Mouse (Mus musculus): ENCODE data around the gene Nfkbie. TPM values are rescaled to one million over a fixed set of nuclear protein-coding genes. Genes with fewer than 3 reads are reported as not detected.

Nfkbie gene
- polyA plus RNA-seq, 1 experiment from 2014 or later: 4.0 TPM

- Histone ChIP-seq H3K4me3 (ENCODE audit: low read depth, low read length) (no peak overlapping the region), H3K9me3 (ENCODE audit: control insufficient read depth, low read length) (no peaks in the 10 kb centered on the region), H3K27ac (ENCODE audit: low read depth) (no peak overlapping the region), H3K9ac (ENCODE audit: low read length) (no peak overlapping the region), H3K4me2 (ENCODE audit: low read length) (no peak overlapping the region), H3K27me3 (replicated peaks; ENCODE audit: control insufficient read depth, insufficient read depth, low read length) (peaks cover 27% of the 10 kb centered on the region), H3K4me1 (replicated peaks; ENCODE audit: control insufficient read depth, insufficient read depth, low read length) (peaks cover 13% of the 10 kb centered on the region; the same call in 1 of the 2 replicates), H3K36me3 (ENCODE audit: control insufficient read depth, insufficient read depth, low read length) (no peaks in the 10 kb centered on the region)
- WGBS: 52% methylated on average over 7 of the region's 7 CpGs
- ATAC-seq (replicated peaks; ENCODE audit: low FRiP score, low TSS enrichment, low read depth) (no peak), DNase-seq (ENCODE audit: low spot score) (no peak)
Observed at GRCm38 (mm10) chr17:45551249-45551796, 4.2 kb upstream of the Nfkbie start.

GRCm38 (mm10) chr17:45551816-45552451, 3.6 kb upstream of the Nfkbie start:
- peaks cover 13% of the 10 kb centered on the region; the same call in 1 of the 2 replicates for H3K4me1 ChIP-seq (replicated peaks; ENCODE audit: control insufficient read depth, insufficient read depth, low read length)
- H3K4me3 ChIP-seq (ENCODE audit: low read depth, low read length): no peak overlapping the region
- ATAC-seq (replicated peaks; ENCODE audit: low FRiP score, low TSS enrichment, low read depth) (no peak), DNase-seq (ENCODE audit: low spot score) (peak; percentile 91)
- WGBS: 6% methylated on average over 8 of the region's 8 CpGs
- H3K36me3 ChIP-seq (ENCODE audit: control insufficient read depth, insufficient read depth, low read length): no peaks in the 10 kb centered on the region
- no peak overlapping the region for H3K9ac ChIP-seq (ENCODE audit: low read length)
- no peak overlapping the region for H3K27ac ChIP-seq (ENCODE audit: low read depth)
- peaks cover 23% of the 10 kb centered on the region for H3K27me3 ChIP-seq (replicated peaks; ENCODE audit: control insufficient read depth, insufficient read depth, low read length)
- H3K9me3 ChIP-seq (ENCODE audit: control insufficient read depth, low read length): no peaks in the 10 kb centered on the region
- H3K4me2 ChIP-seq (ENCODE audit: low read length): no peak overlapping the region

- Histone ChIP-seq H3K9ac (ENCODE audit: low read length) (no peak overlapping the region), H3K9me3 (ENCODE audit: control insufficient read depth, low read length) (no peaks in the 10 kb centered on the region), H3K27me3 (replicated peaks; ENCODE audit: control insufficient read depth, insufficient read depth, low read length) (peaks cover 17% of the 10 kb centered on the region; the same call in 1 of the 2 replicates), H3K4me1 (replicated peaks; ENCODE audit: control insufficient read depth, insufficient read depth, low read length) (peaks cover 13% of the 10 kb centered on the region; the same call in 1 of the 2 replicates), H3K4me3 (ENCODE audit: low read depth, low read length) (no peak overlapping the region), H3K36me3 (ENCODE audit: control insufficient read depth, insufficient read depth, low read length) (no peaks in the 10 kb centered on the region), H3K27ac (ENCODE audit: low read depth) (no peak overlapping the region), H3K4me2 (ENCODE audit: low read length) (no peak overlapping the region)
- 73% methylated on average over 3 of the region's 3 CpGs for WGBS
- DNase-seq (ENCODE audit: low spot score) (no peak), ATAC-seq (replicated peaks; ENCODE audit: low FRiP score, low TSS enrichment, low read depth) (no peak)
Observed at GRCm38 (mm10) chr17:45553065-45553464, 2.4 kb upstream of the Nfkbie start.

GRCm38 (mm10) chr17:45554420-45554819, 1.1 kb upstream of the Nfkbie start:
- Histone ChIP-seq H3K36me3 (ENCODE audit: control insufficient read depth, insufficient read depth, low read length) (no peaks in the 10 kb centered on the region), H3K4me3 (ENCODE audit: low read depth, low read length) (no peak overlapping the region), H3K4me1 (replicated peaks; ENCODE audit: control insufficient read depth, insufficient read depth, low read length) (peaks cover 13% of the 10 kb centered on the region; the same call in 1 of the 2 replicates), H3K4me2 (ENCODE audit: low read length) (no peak overlapping the region), H3K9ac (ENCODE audit: low read length) (no peak overlapping the region), H3K27me3 (replicated peaks; ENCODE audit: control insufficient read depth, insufficient read depth, low read length) (peaks cover 8% of the 10 kb centered on the region; the same call in 1 of the 2 replicates), H3K27ac (ENCODE audit: low read depth) (no peak overlapping the region), H3K9me3 (ENCODE audit: control insufficient read depth, low read length) (no peaks in the 10 kb centered on the region)
- DNase-seq (ENCODE audit: low spot score): no peak
- WGBS: 46% methylated on average over 1 of the region's 1 CpGs
- no peak for ATAC-seq (replicated peaks; ENCODE audit: low FRiP score, low TSS enrichment, low read depth)

GRCm38 (mm10) chr17:45556107-45556489, 595 bp downstream of the Nfkbie start:
- Histone ChIP-seq H3K9me3 (ENCODE audit: control insufficient read depth, low read length) (no peaks in the 10 kb centered on the region), H3K9ac (ENCODE audit: low read length) (peak overlapping the region; percentile 55), H3K4me3 (ENCODE audit: low read depth, low read length) (peak overlapping the region; percentile 59), H3K4me2 (ENCODE audit: low read length) (peak overlapping the region; percentile 95), H3K36me3 (ENCODE audit: control insufficient read depth, insufficient read depth, low read length) (no peaks in the 10 kb centered on the region), H3K4me1 (replicated peaks; ENCODE audit: control insufficient read depth, insufficient read depth, low read length) (peaks cover 8% of the 10 kb centered on the region; the same call in 1 of the 2 replicates), H3K27me3 (replicated peaks; ENCODE audit: control insufficient read depth, insufficient read depth, low read length) (peaks cover 8% of the 10 kb centered on the region; the same call in 1 of the 2 replicates), H3K27ac (ENCODE audit: low read depth) (no peak overlapping the region)
- DNase-seq (ENCODE audit: low spot score): no peak
- 1% methylated on average over 14 of the region's 14 CpGs for WGBS
- ATAC-seq (replicated peaks; ENCODE audit: low FRiP score, low TSS enrichment, low read depth): no peak

GRCm38 (mm10) chr17:45556514-45557245, 1.2 kb downstream of the Nfkbie start:
- Histone ChIP-seq H3K27me3 (replicated peaks; ENCODE audit: control insufficient read depth, insufficient read depth, low read length) (0 out of 2 replicates have a peak, but pooled peaks cover 8% of the 10 kb centered on the region), H3K36me3 (ENCODE audit: control insufficient read depth, insufficient read depth, low read length) (no peaks in the 10 kb centered on the region), H3K27ac (ENCODE audit: low read depth) (no peak overlapping the region), H3K4me1 (replicated peaks; ENCODE audit: control insufficient read depth, insufficient read depth, low read length) (peaks cover 8% of the 10 kb centered on the region; the same call in 1 of the 2 replicates), H3K9me3 (ENCODE audit: control insufficient read depth, low read length) (no peaks in the 10 kb centered on the region), H3K4me3 (ENCODE audit: low read depth, low read length) (peak overlapping the region; percentile 59; the same call in 1 of the 2 replicates), H3K4me2 (ENCODE audit: low read length) (peak overlapping the region; percentile 95), H3K9ac (ENCODE audit: low read length) (peak overlapping the region; percentile 55; the same call in 1 of the 2 replicates)
- DNase-seq (ENCODE audit: low spot score) (no peak), ATAC-seq (replicated peaks; ENCODE audit: low FRiP score, low TSS enrichment, low read depth) (no peak)
- 67% methylated on average over 3 of the region's 3 CpGs for WGBS

- DNase-seq (ENCODE audit: low spot score): no peak
- Histone ChIP-seq H3K9me3 (ENCODE audit: control insufficient read depth, low read length) (no peaks in the 10 kb centered on the region), H3K4me2 (ENCODE audit: low read length) (peak overlapping the region; percentile 20; the same call in 1 of the 2 replicates)
Observed at GRCm38 (mm10) chr17:45557246-45557824, 1.8 kb downstream of the Nfkbie start.

More at GRCm38 (mm10) chr17:45557246-45557824, 1.8 kb downstream of the Nfkbie start:
- no peak overlapping the region for H3K4me3 ChIP-seq (ENCODE audit: low read depth, low read length)
- no peak overlapping the region for H3K27ac ChIP-seq (ENCODE audit: low read depth)
- 58% methylated on average over 7 of the region's 7 CpGs for WGBS
- H3K9ac ChIP-seq (ENCODE audit: low read length): no peak overlapping the region
- ATAC-seq (replicated peaks; ENCODE audit: low FRiP score, low TSS enrichment, low read depth): no peak
- H3K27me3 ChIP-seq (replicated peaks; ENCODE audit: control insufficient read depth, insufficient read depth, low read length): 0 out of 2 replicates have a peak, but pooled peaks cover 8% of the 10 kb centered on the region
- no peaks in the 10 kb centered on the region for H3K36me3 ChIP-seq (ENCODE audit: control insufficient read depth, insufficient read depth, low read length)
- H3K4me1 ChIP-seq (replicated peaks; ENCODE audit: control insufficient read depth, insufficient read depth, low read length): peaks cover 8% of the 10 kb centered on the region; the same call in 1 of the 2 replicates

All from intestine, embryonic 14.5 days (tissue).